Mouse (Mus musculus) hindbrain, embryonic 14.5 days (tissue): Measurements from ENCODE around the gene Pcp4. TPM values are rescaled to one million over a fixed set of nuclear protein-coding genes. Genes with fewer than 3 reads are reported as not detected.
A peak's percentile ranks its signal among the peaks of the same experiment; 100 is the strongest.
"Not testable (repeated sequence)": the region's sequence is repeated elsewhere in the genome, so short reads cannot be mapped to it uniquely, and the experiment has no call there.

Experiments used
- ATAC-seq: fragments of 200-750 bp; cut with Nextera tagmentation; 2 replicates; pipeline ENCODE4 v1.8.0; 2017; ENCODE audit warnings: moderate number of reproducible peaks, mild to moderate bottlenecking, moderate TSS enrichment, moderate library complexity; ENCODE audit not compliant: low FRiP score
- DNase-seq: peaks from one replicate; pipeline ENCODE4 v3.0.0-alpha.2; 2015; ENCODE audit warnings: low spot score
- H3K27ac ChIP-seq: fragments of 300-500 bp; sonication (generic); 2 replicates; pipeline ENCODE4 v1.5.1; 2014; ENCODE audit warnings: mild to moderate bottlenecking, moderate library complexity
- H3K27me3 ChIP-seq: fragments of 300-500 bp; sonication (generic); 2 replicates; pipeline ENCODE4 v1.6.1; 2014; ENCODE audit warnings: mild to moderate bottlenecking, low read length, mixed read lengths; ENCODE audit not compliant: control insufficient read depth, insufficient read depth
- H3K36me3 ChIP-seq: fragments of 300-500 bp; sonication (generic); replicated peaks from 2 replicates; pipeline ENCODE4 v1.6.1; 2014; ENCODE audit not compliant: control insufficient read depth, insufficient read depth
- H3K4me1 ChIP-seq: fragments of 300-500 bp; sonication (generic); replicated peaks from 2 replicates; pipeline ENCODE4 v1.6.1; 2014; ENCODE audit warnings: antibody characterized with exemption, low read length, mixed read lengths; ENCODE audit not compliant: control insufficient read depth, insufficient read depth
- H3K4me2 ChIP-seq: fragments of 300-500 bp; sonication (generic); replicated peaks from 2 replicates; pipeline ENCODE4 v1.6.1; 2014; ENCODE audit warnings: mild to moderate bottlenecking, moderate library complexity
- H3K4me3 ChIP-seq: fragments of 300-500 bp; sonication (generic); replicated peaks from 2 replicates; pipeline ENCODE4 v1.5.1; 2014; ENCODE audit warnings: mild to moderate bottlenecking, low read length
- H3K9ac ChIP-seq: fragments of 300-500 bp; sonication (generic); 2 replicates; pipeline ENCODE4 v1.6.1; 2014
- H3K9me3 ChIP-seq: fragments of 300-500 bp; sonication (generic); 2 replicates; pipeline ENCODE4 v1.6.1; 2016; ENCODE audit warnings: low read length; ENCODE audit not compliant: control insufficient read depth
- WGBS: fragments of 180-500 bp; shearing (Covaris S2); extraction: QIAGEN DNeasy Blood & Tissue Kit; methylation state at CpG from one replicate; pipeline ENCODE4 v1.1.7; 2014; 5-methylcytosine and 5-hydroxymethylcytosine counted together
- polyA plus RNA-seq: library from polyadenylated mRNA; unstranded; fragments of >200 nt; fragmentation: Nextera tagmentation; extraction: Ambion mirVana; gene quantifications from 2 replicates; pipeline ENCODE4 v1.2.1, GENCODE M21; 2014

Gene Pcp4
- polyA plus RNA-seq, 1 experiment from 2014 or later = 347 TPM

DNA sequence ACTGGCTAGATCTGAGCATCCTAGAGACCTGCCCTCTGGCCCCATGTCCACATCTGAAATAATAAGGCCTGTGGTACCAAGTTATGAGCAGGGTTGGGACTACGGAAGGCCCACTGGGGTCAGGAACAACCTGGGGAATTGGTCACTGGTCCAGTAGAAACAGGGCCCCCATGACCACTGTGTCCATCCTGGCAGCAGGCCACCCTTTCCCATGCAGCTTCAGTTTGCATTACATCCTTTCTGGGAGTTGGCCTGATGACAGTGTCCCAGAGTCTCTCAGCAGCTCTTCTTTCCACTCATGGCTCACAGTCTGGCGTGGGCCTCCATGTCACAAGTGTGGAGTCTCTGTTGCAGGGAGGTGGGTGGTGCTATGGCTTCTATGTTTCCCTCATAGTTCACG is 25.6 kb upstream of the Pcp4 start:
- no peak overlapping the region for H3K4me2 ChIP-seq
- no peaks in the 10 kb centered on the region for H3K27me3 ChIP-seq
- no peak overlapping the region for H3K9ac ChIP-seq
- no peak overlapping the region for H3K27ac ChIP-seq
- no peaks in the 10 kb centered on the region for H3K36me3 ChIP-seq
- no peak overlapping the region for H3K4me3 ChIP-seq
- ATAC-seq (no peak), DNase-seq (no peak)
- no peaks in the 10 kb centered on the region for H3K9me3 ChIP-seq
- no peaks in the 10 kb centered on the region for H3K4me1 ChIP-seq
- WGBS = 91% methylated on average over 3 of the region's 3 CpGs

DNA sequence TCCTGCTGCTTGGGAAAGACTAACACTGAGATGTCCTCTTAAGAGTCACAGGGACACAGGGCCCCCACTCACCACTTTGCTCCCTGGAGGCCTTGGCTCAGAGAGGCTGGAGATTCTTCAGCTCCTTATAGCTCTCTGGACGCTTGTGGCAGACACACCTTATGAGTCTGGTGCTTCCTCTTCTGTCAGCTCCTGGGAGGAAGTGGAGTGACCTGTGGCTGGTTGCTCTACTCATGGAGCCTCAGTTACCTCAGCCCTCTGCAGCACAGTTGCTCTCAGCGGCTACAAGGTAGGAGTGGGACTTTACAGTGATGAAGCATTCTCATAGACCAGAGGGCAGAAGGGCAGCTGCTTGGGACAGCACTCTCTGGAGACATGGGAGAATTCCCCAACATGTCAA is 23.9 kb upstream of the Pcp4 start, which contains the start of gene Itgb2l:
Gene Itgb2l, minus strand, starts transcription at position 152 of the 400 bp plus-strand sequence.
- 91% methylated on average over 2 of the region's 2 CpGs for WGBS
- ATAC-seq = no peak
- no peaks in the 10 kb centered on the region for H3K27me3 ChIP-seq

DNA sequence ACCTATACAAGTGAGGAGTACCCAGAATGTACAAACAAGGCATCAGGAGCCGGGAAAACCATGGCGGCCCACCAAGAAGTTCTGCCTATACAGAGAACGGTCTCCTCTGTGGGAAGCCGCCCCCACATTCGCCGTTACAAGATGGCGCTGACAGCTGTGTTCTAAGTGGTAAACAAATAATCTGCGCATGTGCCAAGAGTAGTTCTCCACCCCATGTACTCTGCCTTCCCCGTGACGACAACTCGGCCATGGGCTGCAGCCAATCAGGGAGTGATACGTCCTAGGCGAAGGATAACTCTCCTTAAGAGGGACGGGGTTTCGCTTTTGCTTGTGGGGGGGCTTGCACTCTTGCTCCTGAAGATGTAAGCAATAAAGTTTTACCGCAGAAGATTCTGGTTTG is 16.5 kb upstream of the Pcp4 start:
- not testable (repeated sequence) for H3K4me3 ChIP-seq, H3K9me3 ChIP-seq, H3K27me3 ChIP-seq, H3K27ac ChIP-seq, H3K9ac ChIP-seq, ATAC-seq, H3K4me2 ChIP-seq, H3K4me1 ChIP-seq, H3K36me3 ChIP-seq, DNase-seq
- WGBS = 95% methylated on average over 12 of the region's 16 CpGs

More for the DNA sequence above, 23.9 kb upstream of the Pcp4 start, which contains the start of gene Itgb2l:
- Histone ChIP-seq H3K4me3 (no peak within 1 kb of the TSS), H3K9ac (no peak within 1 kb of the TSS), H3K36me3 (no peaks in the 10 kb centered on the region), H3K27ac (no peak within 1 kb of the TSS), H3K9me3 (no peaks in the 10 kb centered on the region), H3K4me1 (no peaks in the 10 kb centered on the region), H3K4me2 (no peak within 1 kb of the TSS)
- DNase-seq = no peak

DNA sequence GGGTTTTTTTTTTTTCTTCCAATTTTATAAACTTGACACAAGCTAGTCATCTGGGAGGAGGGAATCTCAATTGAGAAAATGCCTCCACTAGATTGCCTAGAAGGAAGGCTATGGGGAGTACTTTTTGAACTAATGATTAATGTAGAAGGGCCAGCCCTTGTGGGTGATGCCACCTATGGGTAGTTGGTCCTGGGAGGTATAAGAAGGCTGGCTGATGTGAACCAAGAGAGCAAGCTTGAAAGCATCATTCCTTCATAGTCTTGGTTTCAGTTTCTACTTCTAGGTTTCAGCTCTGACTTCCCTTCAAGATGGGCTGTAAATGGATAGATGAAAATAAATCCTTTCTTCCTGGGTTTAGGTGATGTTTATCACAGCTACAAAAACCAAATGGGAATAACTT is 13.3 kb upstream of the Pcp4 start:
- Histone ChIP-seq H3K27ac (no peak overlapping the region), H3K9me3 (no peaks in the 10 kb centered on the region), H3K9ac (no peak overlapping the region), H3K27me3 (no peaks in the 10 kb centered on the region), H3K4me2 (no peak overlapping the region), H3K4me3 (no peak overlapping the region), H3K36me3 (no peaks in the 10 kb centered on the region), H3K4me1 (no peaks in the 10 kb centered on the region)
- ATAC-seq (no peak), DNase-seq (no peak)

DNA sequence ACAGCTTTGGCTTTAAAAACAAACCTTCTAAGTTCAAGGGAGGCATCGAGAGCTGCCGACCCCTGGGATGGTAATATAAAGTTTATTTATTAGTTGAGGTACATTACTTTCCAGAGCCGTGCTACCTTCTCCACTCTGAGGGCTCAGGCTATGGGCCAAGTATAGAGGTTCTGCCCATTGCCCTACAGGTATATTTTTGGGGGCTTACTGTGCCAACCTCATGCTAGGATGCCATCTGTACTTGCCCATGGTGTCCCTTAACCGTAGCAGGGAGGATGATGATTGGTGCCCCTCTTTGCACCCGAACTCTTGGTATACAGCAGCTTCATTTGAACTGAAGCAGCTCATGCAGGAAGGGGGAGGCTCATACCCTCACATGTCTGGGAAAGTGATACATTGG is 9.8 kb upstream of the Pcp4 start:
- no peaks in the 10 kb centered on the region for H3K36me3 ChIP-seq
- no peaks in the 10 kb centered on the region for H3K9me3 ChIP-seq
- no peak overlapping the region for H3K9ac ChIP-seq
- no peak for DNase-seq
- H3K4me3 ChIP-seq = no peak overlapping the region
- no peak for ATAC-seq
- H3K27me3 ChIP-seq = no peaks in the 10 kb centered on the region
- no peaks in the 10 kb centered on the region for H3K4me1 ChIP-seq
- WGBS = 87% methylated on average over 5 of the region's 5 CpGs
- no peak overlapping the region for H3K27ac ChIP-seq
- H3K4me2 ChIP-seq = no peak overlapping the region

DNA sequence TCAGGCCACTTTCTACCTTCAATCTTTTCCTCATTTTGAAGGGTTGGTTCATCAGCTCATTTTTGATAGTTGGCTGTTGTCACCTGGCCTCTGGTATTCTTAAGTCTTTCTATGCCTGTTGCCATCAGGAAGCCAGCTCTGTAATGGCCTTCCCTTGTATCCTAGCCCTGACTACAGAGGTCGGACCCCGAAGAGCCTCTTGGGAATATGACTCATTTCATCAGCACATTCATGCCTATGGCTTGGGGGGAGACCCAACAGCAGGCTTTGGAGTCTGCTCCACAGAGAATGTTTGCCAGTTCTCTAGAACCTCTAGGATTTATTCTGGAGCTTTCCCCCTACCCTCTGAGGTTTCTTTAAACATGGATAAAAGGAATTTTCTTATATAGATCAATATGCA is 8.1 kb upstream of the Pcp4 start:
- no peaks in the 10 kb centered on the region for H3K9me3 ChIP-seq
- no peak for ATAC-seq
- H3K27me3 ChIP-seq = no peaks in the 10 kb centered on the region
- no peak overlapping the region for H3K4me3 ChIP-seq
- H3K9ac ChIP-seq = no peak overlapping the region
- DNase-seq = no peak
- WGBS = 76% methylated on average over 2 of the region's 2 CpGs
- H3K4me1 ChIP-seq = no peaks in the 10 kb centered on the region
- no peak overlapping the region for H3K27ac ChIP-seq
- no peak overlapping the region for H3K4me2 ChIP-seq
- no peaks in the 10 kb centered on the region for H3K36me3 ChIP-seq

DNA sequence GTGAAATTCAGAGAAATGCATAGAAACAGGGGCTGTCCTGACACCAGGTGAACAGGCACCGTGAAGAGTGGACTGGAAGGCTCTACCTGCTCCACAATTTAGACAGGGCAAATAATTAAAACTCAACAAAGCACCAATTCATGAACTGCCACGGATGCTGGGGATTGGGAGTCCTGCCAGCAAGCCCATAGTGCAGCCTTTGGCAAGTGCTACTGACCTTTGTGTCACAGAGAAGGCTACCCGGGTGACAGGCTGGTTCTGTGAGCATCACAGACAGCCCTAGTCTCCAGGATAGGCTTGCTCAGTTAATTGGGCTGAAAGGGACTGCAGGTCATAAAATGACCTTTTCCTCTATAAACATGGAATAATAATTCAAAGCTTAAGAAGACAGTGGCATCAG is 6.6 kb upstream of the Pcp4 start:
- DNase-seq (no peak), ATAC-seq (no peak)
- H3K9me3 ChIP-seq = no peaks in the 10 kb centered on the region
- no peaks in the 10 kb centered on the region for H3K4me1 ChIP-seq
- no peak overlapping the region for H3K4me3 ChIP-seq
- WGBS = 50% methylated on average over 3 of the region's 3 CpGs
- H3K27me3 ChIP-seq = no peaks in the 10 kb centered on the region
- no peak overlapping the region for H3K4me2 ChIP-seq
- no peak overlapping the region for H3K9ac ChIP-seq
- no peaks in the 10 kb centered on the region for H3K36me3 ChIP-seq
- no peak overlapping the region for H3K27ac ChIP-seq

DNA sequence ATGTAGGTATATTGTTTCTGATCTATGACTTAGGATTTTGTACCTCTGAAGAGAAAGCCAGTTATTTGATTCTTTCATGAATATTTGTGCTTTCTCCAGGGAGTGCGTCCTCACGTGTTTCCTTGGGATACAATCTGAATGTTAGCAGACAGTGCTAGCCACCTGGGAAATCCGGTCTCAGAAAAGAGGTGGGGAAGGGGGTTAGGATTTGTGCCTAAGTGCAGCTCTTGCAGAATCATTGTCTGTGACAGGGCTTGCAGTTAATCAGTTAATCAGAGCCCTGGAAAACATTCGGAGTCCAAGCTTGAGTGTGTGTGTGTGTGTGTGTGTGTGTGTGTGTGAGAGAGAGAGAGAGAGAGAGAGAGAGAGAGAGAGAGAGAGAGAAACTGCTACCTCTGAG is 605 bp downstream of the Pcp4 start:
- Histone ChIP-seq H3K4me1 (peaks cover 28% of the 10 kb centered on the region), H3K36me3 (no peaks in the 10 kb centered on the region), H3K27me3 (no peaks in the 10 kb centered on the region), H3K9me3 (no peaks in the 10 kb centered on the region), H3K4me2 (peak overlapping the region; percentile 40), H3K9ac (peak overlapping the region; percentile 41; the same call in 1 of the 2 replicates), H3K4me3 (peak overlapping the region; percentile 24), H3K27ac (no peak overlapping the region)
- 57% methylated on average over 4 of the region's 4 CpGs for WGBS
- no peak for DNase-seq
- no peak for ATAC-seq

DNA sequence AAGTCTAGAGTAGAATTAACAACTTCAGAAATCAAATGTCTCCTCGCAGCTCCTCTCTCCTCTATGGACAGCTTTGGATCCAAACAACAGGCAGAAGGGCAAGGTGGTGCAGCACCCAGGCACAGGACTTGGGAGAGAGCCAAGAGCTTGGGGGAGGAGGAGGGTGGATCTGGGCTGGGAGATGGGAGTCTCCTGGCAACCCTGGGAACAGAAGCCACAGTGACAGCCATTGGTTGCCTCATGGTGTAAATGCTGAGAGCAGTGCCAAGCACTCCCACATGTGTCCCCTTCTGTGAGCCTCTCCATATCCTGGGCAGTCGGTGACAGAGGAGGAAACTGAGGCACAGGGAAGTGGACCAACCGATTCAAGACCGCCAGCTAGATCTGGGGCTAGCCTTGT is 1.3 kb downstream of the Pcp4 start:
- H3K27ac ChIP-seq = no peak overlapping the region
- peak; percentile 72 for DNase-seq
- peak; percentile 78 for ATAC-seq
- peak overlapping the region; percentile 24; the same call in 1 of the 2 replicates for H3K4me3 ChIP-seq
- 65% methylated on average over 4 of the region's 4 CpGs for WGBS
- H3K4me1 ChIP-seq = peaks cover 28% of the 10 kb centered on the region
- H3K36me3 ChIP-seq = no peaks in the 10 kb centered on the region
- H3K9ac ChIP-seq = peak overlapping the region; percentile 41; the same call in 1 of the 2 replicates
- no peaks in the 10 kb centered on the region for H3K9me3 ChIP-seq
- no peaks in the 10 kb centered on the region for H3K27me3 ChIP-seq
- H3K4me2 ChIP-seq = peak overlapping the region; percentile 40

DNA sequence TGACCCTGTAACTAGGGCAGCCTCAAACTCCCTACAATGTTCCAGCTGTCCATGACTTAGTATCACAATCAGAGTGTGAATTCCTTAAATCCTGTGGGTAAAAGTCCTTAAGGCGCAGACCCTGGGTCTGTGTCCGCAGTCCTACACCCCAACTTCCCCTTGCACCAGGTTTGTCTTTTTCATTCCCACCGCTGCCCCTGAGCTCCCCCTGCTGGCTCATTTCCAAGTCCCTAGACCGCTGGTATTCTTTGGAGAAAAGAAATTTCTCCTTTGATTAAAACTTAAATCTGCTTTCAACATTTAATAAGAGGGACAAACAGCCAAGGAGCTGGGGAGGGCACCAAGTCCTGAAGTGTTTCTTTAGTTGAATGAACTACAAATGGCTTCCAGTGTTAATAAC is 2.2 kb downstream of the Pcp4 start:
- Histone ChIP-seq H3K36me3 (no peaks in the 10 kb centered on the region), H3K4me2 (peak overlapping the region; percentile 40), H3K4me3 (no peak overlapping the region), H3K27me3 (no peaks in the 10 kb centered on the region), H3K4me1 (peaks cover 28% of the 10 kb centered on the region), H3K27ac (no peak overlapping the region), H3K9ac (no peak overlapping the region), H3K9me3 (no peaks in the 10 kb centered on the region)
- no peak for DNase-seq
- no peak for ATAC-seq
- 50% methylated on average over 4 of the region's 4 CpGs for WGBS
